Mouse (Mus musculus) gastrocnemius, postnatal 10 days (tissue): ENCODE results near the gene Rmi2. TPM values are rescaled to one million over a fixed set of nuclear protein-coding genes. Genes with fewer than 3 reads are reported as not detected.
A peak's percentile ranks its signal among the peaks of the same experiment; 100 is the strongest.

Experiments used
- DNase-seq: peaks from one replicate; pipeline ENCODE4 v3.0.0; 2021; ENCODE audit warnings: mixed read lengths
- total RNA-seq, 2 experiments: library from RNA; stranded (reverse); gene quantifications; 2 replicates each; pipeline ENCODE4 v1.2.3; 2021

Gene Rmi2
- total RNA-seq, 2 experiments from 2014 or later = 1.6 TPM

- DNase-seq = no peak
Observed at GRCm38 (mm10) chr16:10866841-10867240, 32.0 kb downstream of the Rmi2 start.

GRCm38 (mm10) chr16:10867501-10867900 lies 32.6 kb downstream of the Rmi2 start:
- DNase-seq = no peak

DNA sequence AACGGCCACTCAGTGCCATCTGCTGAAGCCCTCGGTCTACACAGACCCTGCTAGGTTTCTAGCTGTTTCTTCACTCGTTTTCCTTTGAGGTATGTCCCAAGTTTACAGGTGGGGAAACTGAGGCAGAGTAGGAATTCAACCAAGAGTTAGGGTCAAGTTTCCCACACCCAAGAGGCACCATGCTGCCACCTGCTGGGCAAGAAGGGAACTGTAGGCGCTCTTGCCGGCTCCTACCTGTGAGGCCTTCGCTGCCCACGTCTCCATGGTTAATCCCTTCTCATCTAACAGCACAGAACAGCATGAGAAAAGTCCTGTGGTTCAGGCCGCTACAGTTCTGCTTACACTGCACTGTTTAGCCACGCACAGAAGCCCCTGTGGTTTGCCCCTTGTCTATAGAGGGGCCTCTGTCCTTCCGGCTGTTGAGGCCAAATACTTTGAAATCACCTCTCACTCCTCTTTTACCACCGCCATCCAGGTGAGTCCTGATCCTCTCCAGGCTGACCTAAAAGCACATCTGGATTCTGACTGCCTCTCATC lies 33.1 kb downstream of the Rmi2 start:
- peak; percentile 71 for DNase-seq

GRCm38 (mm10) chr16:10870969-10871368 lies 36.1 kb downstream of the Rmi2 start:
- DNase-seq = no peak

DNA sequence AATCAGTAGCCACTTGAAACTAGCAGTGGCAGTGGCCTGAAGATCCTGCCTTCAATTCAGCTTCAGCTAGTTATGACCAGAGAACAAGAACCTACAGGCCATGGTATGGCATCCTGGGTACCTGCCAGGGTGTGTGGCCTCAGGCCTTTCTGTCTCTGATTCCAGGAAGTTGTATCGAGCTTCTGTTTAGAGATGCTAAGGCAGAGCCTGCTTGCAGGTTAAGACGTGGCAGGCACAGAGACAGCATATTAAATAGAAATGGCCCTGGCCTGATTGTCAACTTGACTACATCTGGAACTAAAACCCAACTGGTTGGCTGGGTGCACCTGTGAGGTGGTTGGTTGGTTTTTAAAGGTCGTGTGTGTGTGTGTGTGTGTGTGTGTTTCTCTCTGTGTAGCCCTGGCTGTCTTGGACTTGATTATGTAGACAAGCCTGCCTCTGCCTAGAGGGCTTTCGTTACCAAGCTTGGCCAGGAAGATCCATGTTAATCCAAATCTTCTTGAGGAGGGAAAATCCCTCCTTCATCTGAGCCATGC lies 38.0 kb downstream of the Rmi2 start:
- no peak for DNase-seq

GRCm38 (mm10) chr16:10873654-10874053 lies 38.8 kb downstream of the Rmi2 start:
- DNase-seq = peak; percentile 87

- no peak for DNase-seq
Observed at GRCm38 (mm10) chr16:10878227-10878626, 43.4 kb downstream of the Rmi2 start.

DNA sequence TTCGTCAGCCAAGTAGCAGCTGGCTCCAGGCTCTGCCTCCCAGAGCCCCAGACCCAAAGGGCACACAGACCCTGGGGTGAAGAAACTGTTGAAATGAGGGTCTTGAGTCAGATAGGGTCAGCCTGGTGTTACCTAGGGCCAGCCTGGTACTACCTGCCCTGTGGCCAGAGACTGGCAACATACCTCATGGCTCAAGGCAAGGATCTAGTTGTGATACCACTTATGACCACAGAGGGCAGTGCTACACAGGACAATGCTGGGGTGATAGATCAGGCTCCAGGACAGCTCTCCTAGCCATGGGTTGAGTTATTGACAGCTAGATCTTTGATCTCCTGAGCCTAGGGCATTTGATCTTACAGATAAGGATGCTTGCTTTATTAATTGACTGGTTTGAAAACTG lies 44.6 kb downstream of the Rmi2 start:
- DNase-seq = peak; percentile 63

DNA sequence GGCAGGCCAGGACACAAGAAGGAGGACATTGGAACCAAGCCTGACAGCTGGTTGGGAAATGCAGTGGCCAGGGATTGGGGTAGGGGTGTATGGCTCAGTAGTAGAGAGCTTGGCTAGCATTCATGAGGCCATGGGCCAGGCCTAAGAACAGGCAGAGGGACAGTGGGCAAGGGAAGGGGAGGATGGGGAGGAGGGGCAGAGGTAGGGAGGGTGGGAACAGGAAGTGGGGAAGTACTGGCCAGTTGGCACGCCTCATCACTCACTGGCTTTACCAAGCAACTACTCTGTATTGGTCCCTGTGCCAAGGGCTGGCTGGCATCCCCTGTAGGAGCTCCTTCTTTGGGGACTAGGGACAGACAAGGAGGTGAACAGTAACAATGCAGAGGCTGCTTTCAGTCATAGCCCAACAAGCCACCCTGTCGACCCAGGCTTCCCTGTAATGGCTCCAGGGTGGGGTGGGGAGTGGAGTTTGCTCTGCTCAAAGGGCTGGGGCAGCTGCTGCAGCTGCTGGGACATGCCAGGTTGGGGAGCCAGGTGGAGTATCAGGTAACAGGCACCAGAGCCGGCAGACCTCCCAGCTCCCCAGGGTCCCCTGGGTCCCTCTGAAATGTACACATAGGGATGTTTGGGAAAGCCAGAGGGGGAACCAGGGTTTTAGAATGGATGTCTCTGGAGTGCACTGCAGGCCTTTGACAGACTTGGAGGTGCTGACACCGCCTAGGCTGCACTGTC lies 46.5 kb downstream of the Rmi2 start:
- no peak for DNase-seq

DNA sequence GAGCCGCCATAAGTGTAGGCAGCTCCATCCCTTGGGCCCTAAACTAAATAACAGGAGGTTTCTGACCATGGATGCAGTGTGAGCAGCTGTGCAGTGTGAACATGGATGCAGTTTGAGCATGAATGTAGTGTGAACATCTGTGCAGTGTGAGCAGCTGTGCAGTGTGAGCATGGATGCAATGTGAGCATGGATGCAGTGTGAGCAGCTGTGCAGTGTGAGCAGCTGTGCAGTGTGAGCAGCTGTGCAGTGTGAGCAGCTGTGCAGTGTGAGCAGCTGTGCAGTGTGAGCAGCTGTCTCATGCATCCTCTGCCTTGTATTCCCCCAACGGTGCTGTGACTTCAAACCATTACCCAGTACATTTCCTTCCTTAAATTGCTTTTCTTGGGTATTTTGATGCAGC lies 52.6 kb downstream of the Rmi2 start:
- no peak for DNase-seq

GRCm38 (mm10) chr16:10890363-10890762 lies 55.5 kb downstream of the Rmi2 start:
- DNase-seq = no peak

- no peak for DNase-seq
Observed at GRCm38 (mm10) chr16:10893161-10893560, 58.3 kb downstream of the Rmi2 start.

DNA sequence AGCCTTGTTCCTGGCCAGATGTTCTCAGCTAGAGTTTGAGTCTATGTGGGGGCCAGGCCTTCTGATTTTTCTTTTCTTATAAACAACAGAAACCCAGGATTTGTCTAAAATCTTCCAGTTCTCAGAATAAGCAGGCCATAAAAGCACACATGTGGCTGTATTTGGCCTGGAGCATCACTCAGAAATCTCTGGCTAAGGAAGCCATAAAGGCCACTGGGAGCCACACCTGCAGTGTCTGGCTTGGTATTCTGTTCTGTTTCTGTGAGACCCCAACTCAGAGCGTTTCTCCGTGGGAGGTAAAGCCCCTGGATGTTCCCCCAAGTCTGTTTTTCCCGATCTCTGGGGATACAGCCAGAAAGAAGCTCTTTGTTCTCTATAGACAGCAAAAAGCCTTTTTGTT lies 61.0 kb downstream of the Rmi2 start:
- no peak for DNase-seq

DNA sequence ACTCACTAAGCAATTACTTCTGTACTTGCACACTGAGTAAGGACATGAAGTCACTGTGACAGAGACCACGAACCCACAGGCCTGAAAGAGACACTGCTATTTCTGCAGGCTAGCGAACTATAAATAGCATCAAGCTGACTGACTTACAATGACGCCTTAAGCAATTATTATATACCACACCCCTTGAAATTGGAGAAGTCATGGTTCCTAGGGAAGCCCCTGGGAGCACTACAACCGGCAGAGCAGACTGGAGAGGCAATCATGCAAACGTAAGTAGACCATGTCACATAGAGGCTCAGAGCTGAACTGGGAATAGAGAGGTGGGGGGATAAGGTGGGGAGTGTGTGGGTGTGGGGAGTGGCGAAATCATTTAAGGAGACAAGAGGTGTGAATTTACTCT lies 62.5 kb downstream of the Rmi2 start:
- no peak for DNase-seq

DNA sequence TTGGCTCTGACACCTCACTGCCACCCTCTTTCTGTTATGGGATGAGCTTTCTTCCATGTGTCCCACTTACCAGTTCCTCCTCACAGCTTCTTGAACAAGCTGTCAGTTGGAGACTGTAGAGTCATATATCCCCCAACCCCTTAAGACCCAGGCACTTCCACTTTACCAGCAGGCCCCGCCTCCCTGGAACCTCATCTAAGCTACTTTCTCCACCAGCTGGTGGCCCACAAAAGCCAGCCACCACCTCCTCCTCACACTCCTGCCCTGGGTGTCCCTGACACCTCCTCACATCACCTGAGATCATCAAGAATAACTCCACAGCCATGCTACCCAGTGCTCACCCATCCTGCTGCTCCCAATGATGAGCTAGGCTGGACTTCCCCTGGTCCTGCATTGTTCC lies 65.9 kb downstream of the Rmi2 start:
- no peak for DNase-seq

DNA sequence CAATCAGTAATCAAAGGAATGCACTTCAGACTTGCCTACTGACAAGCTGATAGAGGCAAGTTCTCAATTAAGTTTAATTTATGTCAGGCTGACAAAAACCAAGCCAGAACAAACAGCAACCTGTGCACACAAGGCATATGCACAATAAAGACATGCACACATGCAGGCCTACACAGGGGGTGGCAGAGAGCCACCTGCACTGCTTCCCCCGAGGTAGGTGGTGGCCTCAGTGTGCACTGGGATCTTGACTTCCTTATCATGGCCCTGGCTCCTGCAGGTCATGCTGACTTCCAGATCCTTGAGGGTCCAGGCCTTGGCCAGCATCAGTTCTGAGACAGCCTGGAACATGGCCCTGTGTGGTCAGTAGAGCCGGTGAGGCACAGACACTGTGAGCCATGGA lies 67.1 kb downstream of the Rmi2 start:
- no peak for DNase-seq

GRCm38 (mm10) chr16:10902849-10903248 lies 68.0 kb downstream of the Rmi2 start:
- no peak for DNase-seq

DNA sequence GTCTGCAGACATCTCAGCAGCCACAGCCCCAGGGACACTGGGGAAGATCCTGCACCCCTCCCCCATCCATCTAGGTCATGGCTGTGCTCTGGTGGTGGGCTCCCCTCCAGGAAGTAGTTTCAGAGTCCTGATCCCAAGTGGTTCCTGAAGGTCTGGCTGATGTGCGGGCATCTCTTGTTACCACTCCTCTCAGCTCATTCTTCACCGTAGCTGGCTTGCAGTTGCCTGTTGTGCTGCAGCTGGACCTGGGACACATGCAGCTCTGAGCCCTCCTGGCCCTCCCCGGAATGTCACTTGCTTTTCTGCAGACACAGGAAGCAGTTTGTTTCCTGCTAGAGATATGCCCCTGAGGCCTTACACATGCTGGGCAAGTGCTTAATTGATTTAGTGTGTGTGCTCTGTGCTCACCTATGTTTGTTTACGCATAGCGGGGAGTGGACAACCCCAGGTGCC lies 70.8 kb downstream of the Rmi2 start:
- no peak for DNase-seq

DNA sequence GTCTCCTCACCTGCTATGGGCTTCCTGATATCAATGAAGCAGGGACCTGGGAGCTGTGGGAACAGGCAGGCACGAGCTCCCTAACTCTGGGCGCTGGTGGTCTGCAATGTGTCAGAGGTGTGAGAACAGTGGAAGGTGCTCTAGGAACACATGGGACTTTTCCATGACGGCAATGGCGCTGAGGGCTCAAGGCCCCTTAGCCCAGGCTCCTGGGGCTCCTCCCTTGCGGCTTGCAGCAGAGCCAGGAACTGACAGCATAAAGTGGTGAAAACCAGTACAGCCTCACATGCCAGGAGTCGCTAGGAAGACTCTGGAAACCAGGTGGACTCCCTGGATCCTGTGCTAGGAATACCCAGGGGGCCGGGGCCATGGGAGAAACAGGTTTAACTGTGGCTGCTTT lies 75.7 kb downstream of the Rmi2 start:
- DNase-seq = no peak

- no peak for DNase-seq
Observed at GRCm38 (mm10) chr16:10911061-10911460, 76.2 kb downstream of the Rmi2 start.

DNA sequence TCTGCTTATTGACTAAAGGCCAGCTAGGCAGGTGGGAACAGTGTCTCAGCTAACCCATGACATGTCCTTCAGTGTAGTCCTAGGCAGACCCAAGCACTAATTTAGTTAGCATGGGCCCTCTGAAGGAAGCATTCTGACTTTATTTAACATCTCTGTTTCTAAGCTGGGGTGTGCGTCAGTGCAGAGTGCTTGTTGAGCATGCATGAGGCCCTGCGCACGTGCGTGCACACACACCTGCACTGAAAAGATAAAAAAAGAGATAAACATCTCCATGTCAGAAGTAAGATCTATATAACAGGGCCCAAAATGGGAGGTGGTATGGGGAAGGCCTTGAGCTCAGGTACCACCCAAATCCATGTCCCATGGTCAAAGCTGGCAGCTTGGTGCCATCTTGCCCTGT lies 80.2 kb downstream of the Rmi2 start:
- no peak for DNase-seq

GRCm38 (mm10) chr16:10916271-10916670 lies 81.4 kb downstream of the Rmi2 start:
- DNase-seq = no peak

GRCm38 (mm10) chr16:10919856-10920255 lies 85.0 kb downstream of the Rmi2 start:
- DNase-seq = no peak

DNA sequence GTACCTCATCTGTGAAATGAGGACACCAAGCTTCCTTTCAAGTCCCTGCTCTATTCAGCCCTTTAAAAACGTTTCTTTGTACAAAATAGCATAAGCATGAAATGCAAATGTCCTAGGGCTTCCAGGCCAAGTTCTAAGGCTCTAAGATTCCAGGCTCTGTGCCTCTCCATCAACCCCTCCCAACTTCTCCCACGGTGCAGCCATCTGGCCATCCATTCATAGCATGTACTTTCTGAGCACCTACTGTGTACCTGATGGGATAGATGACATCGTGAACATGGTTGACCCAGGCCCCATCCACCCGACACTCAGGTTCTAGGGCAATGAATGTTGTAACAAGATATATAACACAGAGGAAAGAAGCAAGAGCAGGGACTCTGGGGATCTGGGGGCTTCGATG lies 88.7 kb downstream of the Rmi2 start:
- no peak for DNase-seq
